Mouse (Mus musculus) telencephalon, adult 2 months (tissue): ENCODE data around the gene Rab37.

Experiments used
- DNase-seq: peaks from one replicate; pipeline ENCODE4 v3.0.0-alpha.2; 2011; ENCODE audit warnings: low read depth, low spot score

Gene Rab37

DNA sequence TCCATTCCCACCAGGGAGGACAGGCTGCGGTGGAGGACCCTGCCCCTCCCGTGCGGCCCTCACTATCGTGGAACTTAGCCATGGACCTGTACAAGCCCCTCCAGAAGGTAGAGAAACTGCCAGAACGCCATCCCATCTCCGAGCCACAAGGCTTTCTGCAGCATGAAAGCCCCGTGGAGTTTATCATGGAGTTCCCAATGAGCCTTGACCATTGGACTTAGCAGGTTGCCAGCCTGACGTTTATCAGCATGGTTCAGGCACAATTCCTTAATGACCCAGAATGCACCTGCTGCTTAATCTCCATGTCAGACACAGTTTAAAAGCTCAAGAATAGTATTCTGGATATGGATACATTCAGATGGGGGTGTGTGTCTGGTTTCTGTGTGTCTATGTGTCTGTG, 6.2 kb upstream of the Rab37 start:
- no peak for DNase-seq

DNA sequence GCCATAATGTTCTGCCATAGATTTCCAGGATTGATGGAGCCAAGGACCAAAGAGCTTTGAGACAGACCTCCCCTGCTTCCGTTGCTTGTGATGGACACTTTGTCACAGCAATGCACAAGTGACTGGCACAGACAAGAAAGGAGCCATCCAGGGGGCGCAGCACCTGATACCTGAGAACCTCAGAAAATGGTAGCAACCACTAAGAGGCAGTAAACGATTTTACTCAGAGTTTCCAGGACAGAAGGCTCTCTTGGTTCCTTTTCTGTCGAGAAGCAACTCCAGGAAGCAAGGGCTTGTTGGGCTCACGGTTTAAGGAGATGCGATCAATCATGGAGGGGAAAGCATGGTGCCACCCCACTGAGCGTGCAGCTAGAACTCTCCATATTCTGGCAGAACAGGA, 5.0 kb upstream of the Rab37 start:
- no peak for DNase-seq

DNA sequence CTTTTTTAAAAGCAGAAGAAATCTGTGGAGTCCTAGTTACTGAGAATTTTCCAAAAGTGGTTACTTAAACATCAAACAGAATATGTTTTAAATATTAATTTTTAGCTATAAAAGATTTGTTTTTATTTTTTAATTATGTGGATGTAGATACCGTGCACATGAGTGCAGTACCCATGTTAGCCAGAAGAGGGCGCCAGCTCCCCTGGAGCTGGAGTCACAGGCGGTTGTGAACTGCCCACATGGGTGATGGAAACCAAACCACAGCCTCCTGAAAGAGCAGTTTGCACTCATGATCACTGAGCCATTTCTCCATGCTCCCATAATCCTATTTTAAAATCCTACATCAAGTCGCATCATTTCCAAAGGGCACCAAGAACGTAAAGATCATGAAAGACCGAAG, 1.4 kb upstream of the Rab37 start:
- DNase-seq, result no peak

DNA sequence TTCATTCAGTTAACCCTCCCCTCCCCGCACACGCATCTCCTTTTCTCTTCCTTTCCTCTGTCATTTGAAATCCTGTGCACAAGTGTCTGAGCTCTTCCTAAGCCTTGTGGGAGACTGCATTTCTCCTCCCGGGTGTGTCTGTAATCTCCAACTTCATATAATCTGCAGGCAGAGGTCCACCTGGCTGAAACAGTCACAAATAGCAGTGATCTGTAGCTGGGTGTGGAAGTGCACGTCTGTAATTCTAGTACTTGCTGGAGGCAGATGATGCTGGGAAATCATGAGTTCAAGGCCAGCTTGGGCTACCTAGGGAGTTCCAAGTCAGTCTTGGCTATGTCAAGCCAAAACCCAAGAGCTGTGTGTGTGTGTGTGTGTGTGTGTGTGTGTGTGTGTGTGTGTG, 909 bp downstream of the Rab37 start:
- DNase-seq, result no peak

DNA sequence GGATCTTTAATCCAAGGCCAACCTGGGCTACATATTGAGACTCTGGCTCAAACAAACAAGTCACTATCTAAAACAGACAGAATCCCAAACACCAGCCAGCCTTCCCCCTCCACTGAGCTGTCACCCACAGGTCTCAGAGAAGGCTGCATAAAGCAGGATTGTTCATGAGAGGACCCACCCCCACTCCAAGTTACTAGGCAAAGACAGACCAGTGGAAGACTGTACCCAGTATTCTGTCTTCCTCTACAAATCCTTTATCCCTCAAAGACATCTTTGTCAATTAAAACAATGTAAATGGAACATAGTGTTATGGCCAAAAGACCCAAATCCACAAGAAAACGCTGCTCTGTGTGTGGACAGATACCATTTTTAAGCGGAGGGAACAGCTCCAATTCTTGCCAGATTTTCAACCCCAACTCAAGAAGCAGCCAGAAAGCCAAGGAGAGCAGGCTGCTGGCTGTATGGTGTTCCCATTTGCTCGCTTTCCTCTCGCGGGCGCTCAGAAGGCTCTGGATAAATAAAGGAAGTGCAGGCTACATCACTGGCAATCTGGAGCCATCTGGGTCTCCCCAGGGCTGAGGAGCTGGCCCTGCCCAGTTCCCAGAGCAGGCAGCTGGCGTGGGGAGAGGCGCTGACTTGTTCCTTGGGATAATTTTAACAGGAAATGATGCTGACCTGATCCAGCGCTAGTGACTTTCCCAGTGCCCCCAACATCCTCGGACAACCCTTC, 7.1 kb downstream of the Rab37 start:
- DNase-seq, result peak; percentile 18

DNA sequence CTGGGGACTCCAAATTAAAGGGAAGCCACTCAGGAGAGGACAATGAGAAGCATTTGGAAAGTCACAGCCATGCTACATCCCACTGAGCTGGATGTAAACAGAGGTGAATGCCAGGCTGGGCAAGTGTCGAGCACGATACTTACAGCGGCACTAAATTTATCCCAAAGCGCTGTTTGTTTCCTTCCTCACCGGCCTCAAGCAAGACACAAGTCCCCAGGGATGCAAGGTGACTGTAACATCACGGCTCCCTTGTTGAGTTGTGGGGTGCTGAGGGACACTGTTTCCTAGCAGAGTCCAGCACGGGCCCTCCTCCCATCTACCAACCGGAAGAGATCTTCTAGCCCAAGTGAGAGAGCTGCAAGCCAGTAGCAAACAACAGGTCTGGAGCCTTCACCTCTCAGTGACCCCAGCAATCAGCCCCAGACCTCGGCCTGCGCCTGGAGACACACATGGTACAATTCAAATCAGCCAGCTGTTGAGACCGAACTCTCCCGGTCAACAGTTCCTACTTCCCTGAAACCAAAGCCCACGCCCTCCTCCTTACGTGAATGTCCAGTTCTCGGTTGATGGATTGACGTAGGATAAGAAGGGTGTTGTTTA, 8.1 kb downstream of the Rab37 start:
- no peak for DNase-seq

DNA sequence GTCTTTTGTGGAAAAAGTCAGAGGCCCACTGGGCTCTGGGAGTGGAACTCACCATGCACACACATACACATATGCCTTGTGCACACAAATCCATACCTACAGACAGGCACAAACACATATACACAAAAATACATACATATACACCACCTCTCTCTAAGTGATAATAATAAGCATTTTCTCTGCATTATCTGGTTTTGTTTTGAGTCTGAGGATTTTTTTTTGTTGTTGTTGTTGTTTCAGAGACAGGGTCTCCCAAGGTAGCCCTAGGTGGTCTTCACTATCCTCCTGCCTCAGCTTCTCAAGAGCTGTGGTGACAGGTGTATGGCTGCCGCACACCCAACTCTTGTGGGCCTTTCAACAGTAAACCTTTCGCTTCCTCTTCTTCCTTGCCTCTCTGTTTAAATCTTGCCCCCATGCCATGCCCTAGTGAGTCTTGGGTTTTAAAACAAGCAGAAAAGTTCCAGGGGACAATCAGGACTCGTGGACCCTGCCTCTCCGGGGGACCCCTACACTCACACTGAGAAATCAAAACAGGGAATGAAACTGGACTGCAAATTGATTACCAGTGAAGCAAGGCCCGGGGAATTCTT, 8.9 kb downstream of the Rab37 start:
- no peak for DNase-seq

DNA sequence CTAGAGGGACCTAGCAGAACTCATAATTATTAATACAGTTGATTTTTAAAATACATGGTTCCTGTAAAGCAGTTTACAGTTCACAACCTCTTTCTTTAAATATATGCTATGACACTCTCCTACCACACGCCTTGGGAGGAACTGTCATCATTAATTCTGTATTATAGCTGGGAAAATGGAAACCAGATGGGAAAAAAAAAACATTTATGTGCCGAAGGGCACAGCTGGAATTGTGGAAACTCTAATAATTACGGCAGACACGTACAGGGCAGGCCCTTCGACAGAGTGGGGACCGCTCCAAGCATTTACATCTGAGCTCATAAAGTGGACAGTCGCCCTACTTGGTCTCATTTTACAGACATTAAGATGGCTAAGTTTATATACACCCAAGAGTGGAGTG, 9.5 kb downstream of the Rab37 start:
- DNase-seq, result no peak

DNA sequence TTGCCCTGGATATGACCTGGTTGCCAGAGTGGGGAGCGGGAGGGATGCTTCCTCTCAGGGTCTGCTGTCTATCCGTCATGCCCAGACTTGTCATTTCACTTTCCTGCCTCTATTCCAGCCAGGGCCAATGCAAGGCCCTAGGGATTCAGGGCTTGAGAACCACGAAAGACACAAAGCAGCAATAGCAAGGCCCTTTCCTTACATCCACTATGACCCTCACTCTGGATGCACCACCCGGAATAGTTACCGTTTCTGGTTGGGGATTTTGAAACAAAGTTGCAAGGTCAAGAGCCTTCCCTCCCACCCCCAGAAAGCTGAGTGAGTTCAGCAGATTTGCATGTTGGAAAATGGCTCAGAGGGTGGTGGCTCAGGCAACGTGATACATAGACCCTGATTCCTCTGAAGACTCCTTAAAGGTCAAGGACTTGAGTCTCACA, 10.4 kb downstream of the Rab37 start:
- no peak for DNase-seq

DNA sequence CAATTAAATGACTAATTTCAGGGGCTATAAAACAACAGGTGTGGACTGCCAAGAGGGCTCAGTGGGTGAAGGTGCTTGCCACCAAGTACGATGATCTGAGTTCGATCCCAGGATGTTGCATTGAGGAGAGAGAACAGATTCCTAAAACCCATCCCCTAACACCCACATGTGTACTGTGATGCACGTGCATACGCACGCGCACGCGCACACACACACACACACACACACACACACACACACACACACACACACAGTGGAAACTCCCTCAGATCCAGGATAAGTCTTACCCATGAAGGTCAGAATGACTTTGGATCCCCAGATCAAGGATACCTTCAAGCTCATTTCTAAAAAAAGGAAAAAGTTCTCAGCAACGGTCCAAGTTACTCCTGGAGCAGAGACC, 10.9 kb downstream of the Rab37 start:
- no peak for DNase-seq

DNA sequence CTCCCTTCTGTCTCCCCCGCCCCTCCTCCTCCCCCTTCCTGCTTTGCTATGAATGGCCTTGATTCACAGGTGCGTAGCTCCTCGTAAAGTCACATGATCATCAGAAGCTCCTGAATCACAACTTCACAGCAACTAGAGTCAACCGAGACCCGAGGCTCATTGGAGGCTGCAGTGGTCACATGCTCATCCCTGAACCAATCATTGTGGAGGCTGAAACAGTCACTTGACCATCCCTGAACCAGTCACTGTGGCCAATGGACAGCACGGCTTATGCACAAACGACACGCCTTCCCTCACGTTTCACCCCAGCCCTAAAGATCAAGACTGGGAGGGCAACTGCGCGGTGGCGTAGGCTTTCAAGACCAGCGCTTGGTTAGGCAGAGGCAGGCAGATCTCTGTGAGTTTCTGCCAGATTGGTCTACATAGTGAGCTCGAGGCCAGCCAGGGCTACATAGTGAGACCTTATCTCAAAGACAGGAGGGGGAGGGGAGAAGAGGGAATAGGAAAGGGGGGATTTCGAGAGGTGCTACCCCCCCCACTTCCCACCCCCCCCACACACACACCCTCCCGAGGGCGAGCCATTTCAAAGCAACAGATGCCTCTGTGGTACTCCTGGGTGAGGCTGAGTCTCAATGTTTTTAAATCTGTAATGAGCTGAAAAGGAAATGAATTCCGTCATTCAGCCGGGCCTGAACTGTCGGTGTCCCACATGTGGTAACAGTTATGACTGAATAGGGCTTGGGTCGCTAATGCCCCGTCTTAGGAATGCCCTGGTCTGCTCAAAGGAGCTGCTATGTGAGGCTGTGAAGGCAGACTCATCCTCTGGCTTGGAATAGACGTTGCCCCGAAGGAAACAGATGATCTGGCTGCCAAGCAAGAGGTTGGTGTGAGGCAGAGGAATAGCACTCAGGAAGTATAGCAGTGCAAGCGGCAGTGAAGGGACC, 12.5 kb downstream of the Rab37 start:
- no peak for DNase-seq

DNA sequence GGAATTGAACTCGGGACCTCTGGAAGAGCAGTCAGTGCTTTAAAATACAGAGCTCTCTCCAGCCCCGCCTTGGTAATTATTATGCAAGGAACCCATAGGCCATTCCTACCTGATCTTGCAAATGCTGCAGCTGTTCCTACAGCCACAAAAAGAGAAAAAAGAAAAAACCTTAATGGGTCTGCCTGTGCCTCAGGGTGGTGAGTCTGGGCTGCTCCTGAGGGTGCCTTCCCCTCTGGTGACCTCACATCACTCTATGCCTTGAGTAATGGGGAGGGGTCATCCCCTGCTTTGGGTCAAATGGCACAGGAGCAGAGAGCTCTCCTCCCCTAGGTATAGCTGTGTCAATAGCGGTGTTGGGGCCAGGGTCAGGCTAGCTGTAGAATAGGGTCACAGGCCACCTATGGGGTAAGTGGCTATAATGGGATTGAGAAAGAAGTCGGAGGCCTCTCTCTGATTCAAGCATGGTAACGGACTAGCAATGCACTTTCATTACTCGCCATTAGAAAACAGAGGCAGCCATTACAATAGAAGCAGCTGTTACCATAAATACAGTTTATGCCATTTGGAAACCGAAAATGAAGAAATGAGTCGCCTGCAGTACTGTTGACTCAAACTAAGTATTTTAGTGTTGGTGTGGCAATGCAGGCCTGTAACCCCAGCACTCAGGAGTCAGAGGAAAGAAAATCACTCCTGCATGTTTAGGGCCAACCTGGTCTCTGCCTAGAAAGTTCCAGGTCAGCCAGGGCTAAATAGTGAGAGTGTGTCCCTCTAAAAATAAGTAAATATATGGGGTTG, 13.7 kb downstream of the Rab37 start:
- DNase-seq, result no peak

DNA sequence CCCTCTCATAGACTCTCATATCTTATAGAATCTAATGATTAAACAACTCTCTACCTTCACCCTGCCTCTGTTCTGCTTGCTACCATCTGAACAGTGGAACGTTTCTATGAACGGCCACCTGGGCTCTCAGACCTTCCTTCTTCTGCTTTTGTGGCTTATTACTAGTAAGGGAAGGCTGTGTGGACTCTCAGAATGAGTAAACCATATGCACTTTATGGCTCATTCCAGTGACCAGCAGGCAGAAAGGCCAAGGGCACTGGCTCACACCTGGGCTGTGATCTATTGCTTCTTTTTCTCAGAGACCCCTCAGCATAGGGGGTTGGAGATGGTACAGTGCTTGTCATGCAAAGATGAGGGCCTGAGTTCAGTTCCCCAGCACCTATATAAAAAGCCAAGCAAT, 15.4 kb downstream of the Rab37 start:
- no peak for DNase-seq

DNA sequence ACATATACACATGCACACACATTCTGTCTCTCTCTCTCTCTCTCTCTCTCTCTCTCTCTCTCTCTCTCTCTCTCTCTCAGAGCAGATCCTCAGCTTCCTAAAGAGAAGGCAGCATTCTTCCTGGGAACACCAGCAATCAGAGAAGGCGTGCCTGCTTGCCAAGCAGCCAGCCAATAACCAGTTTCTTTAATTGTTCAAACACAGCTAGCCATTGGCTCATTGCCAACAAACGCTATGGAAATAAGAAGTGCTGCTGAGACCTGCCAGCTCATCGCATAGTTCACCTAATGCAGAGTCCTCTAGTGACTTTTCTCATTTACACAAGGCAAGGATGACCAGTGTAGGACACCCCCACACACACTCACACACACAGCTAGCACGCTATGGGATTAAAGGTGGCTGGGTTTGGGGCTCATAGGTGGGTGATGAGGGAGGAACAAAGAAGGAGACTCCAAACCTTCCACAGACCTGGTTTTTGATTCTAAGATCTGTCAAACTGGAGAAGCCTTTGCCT, 16.2 kb downstream of the Rab37 start:
- no peak for DNase-seq

DNA sequence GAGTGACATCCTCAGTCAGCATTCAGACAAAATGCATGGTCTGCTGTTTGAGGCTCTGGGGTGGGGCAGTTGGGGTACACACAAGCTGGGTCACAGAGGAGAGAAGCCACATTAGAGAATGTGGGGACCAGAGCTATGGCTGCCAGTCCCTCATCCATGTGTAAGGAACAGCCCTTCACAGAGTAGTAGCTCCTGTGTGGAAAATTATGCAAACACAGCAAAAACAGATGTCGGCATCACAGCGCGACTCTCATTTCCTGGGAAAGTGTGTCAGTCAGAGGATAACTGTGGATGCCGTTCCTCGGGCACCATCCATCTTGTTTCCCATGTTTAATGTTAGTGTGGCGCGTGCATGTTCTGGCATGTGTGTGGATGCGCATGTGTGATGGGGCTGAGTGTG, 16.9 kb downstream of the Rab37 start:
- DNase-seq, result no peak

DNA sequence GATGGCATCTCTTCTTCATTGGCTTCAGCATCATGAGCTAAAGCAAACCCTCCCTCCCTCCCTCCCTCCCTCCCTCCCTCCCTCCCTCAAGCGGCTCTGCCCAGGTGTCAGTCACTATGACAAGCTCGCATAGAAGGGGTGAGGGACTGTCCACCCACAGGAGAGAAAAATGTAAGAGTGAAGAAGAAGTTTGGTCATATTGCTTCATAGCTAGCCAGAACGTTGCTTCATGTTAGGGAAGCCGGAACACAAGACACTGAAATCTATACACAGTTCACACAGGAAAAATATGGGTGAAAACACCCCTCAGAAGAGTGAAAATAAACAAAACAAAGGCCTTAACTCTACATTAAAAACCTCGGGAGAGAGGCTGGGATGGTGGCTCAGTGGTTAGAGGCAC, 19.0 kb downstream of the Rab37 start:
- DNase-seq, result no peak

DNA sequence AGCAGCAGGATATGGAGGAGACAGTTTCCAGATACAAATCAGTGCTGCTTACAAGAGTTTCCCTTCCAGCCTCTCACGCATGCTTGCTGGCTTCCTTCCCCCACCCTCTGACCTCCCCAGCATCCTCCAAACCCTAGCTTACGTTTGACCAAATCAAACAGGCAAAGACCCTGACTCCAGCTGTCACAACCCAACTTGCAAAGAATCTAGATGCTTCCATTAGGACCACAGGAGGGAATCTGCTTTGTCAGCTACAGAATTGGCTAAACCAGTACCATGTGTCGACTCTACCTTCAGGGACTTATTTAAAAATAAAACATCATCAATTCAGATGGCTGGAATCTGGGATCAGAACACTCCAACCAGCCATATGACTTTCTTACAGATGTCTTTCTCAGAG, 21.0 kb downstream of the Rab37 start:
- DNase-seq, result no peak

DNA sequence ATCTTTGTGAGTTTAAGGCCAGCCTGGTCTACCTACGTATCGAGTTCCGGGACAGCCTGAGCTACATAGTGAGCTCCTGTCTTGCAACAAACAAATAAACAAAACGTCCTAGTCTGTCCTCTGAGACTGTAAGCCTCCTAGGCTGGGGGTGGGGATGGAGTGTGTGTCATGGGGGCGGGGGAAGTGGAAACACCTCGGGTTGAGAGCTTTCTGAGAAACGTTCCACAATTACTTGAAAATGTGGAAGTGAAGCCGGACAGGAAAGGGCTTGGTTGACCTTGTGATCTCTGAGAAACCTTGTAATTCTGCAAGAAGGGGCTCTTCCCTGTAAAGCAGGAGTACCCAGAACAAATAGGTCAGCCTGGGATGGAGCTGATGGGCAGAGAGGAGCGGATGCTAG, 28.2 kb downstream of the Rab37 start:
- DNase-seq, result no peak

DNA sequence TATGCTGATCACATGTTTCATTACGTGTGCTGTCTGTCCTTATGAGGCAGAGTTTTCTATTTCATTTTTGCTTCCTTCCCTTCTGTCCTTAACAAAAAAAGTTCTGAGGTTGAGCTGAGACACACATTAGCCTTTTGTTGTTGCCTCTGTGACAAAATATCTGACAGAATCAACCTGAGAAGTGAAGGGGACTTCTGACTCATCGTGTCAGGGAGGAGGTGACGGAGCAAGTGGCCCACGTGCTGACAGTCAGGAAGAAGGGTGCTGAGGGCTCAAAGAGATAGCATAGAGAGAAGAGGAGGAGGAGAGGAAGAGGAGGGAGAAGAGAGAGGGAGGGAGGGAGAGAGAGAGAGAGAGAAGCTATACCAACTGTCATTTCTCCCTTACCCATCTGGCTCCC, 37.3 kb downstream of the Rab37 start:
- DNase-seq, result no peak

DNA sequence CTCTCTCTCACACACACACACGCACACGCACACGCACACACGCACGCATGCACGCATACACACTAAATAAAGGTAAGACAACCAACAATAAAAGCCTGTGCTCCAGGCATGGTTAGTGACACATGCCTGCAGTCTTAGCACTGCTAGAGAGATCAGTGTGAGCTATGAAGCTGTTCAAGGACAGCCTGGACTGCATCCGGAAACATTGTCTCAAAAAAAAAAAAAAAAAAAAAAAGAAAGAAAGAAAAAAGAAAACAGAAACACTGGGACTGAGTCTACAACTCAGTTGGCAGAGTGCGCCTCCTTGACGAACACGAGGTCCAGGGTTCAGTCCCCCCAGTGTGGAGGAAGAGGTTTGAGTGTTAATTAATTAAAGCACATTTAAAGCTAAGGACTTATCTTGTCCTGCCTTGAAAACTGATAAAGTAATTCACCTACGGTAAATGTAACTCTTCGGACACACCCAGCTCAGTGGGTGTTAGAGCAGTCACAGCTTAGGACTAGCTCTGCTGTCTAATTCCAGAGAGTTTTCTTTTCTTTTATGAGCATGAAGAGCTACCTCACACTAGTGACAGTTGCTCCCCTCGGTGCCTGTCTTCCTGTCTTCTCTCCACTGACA, 38.4 kb downstream of the Rab37 start:
- no peak for DNase-seq
